Mouse (Mus musculus) heart, embryonic 11.5 days (tissue): ENCODE results near the gene 1110065P20Rik. TPM values are rescaled to one million over a fixed set of nuclear protein-coding genes. Genes with fewer than 3 reads are reported as not detected.

ENCODE experiments used
- ATAC-seq: fragments of 200-750 bp; cut with Nextera tagmentation; replicated peaks from 2 replicates; pipeline ENCODE4 v1.8.0; 2017; ENCODE audit warnings: moderate library complexity; ENCODE audit not compliant: insufficient number of reproducible peaks, low FRiP score, low TSS enrichment
- H3K27ac ChIP-seq: fragments of 300-500 bp; sonication (generic); 2 replicates; pipeline ENCODE4 v1.5.1; 2014; ENCODE audit warnings: mild to moderate bottlenecking, low read depth, low read length
- H3K27me3 ChIP-seq: fragments of 300-500 bp; sonication (generic); 2 replicates; pipeline ENCODE4 v1.6.1; 2014; ENCODE audit warnings: mild to moderate bottlenecking, low read length, mixed read lengths; ENCODE audit not compliant: control insufficient read depth, insufficient read depth
- H3K36me3 ChIP-seq: fragments of 300-500 bp; sonication (generic); 2 replicates; pipeline ENCODE4 v1.6.1; 2014; ENCODE audit warnings: mild to moderate bottlenecking, low read length, moderate library complexity, mixed read lengths; ENCODE audit not compliant: control insufficient read depth, insufficient read depth
- H3K4me1 ChIP-seq: fragments of 300-500 bp; sonication (generic); 2 replicates; pipeline ENCODE4 v1.6.1; 2014; ENCODE audit warnings: low read length; ENCODE audit not compliant: control insufficient read depth, insufficient read depth
- H3K4me2 ChIP-seq: fragments of 300-500 bp; sonication (generic); 2 replicates; pipeline ENCODE4 v1.6.1; 2014; ENCODE audit warnings: mild to moderate bottlenecking, moderate library complexity
- H3K4me3 ChIP-seq: fragments of 300-500 bp; sonication (generic); 2 replicates; pipeline ENCODE4 v1.5.1; 2014; ENCODE audit warnings: low read depth, low read length
- H3K9ac ChIP-seq: fragments of 300-500 bp; sonication (generic); 2 replicates; pipeline ENCODE4 v1.6.1; 2014; ENCODE audit warnings: mild to moderate bottlenecking, low read depth, low read length, moderate library complexity
- H3K9me3 ChIP-seq: fragments of 300-500 bp; sonication (generic); replicated peaks from 2 replicates; pipeline ENCODE4 v1.6.1; 2016; ENCODE audit warnings: low read length; ENCODE audit not compliant: control insufficient read depth
- WGBS: fragments of 180-500 bp; shearing (Covaris S2); extraction: QIAGEN DNeasy Blood & Tissue Kit; methylation state at CpG from one replicate; pipeline ENCODE4 v1.1.7; 2014; ENCODE audit not compliant: insufficient replicate concordance; 5-methylcytosine and 5-hydroxymethylcytosine counted together
- polyA plus RNA-seq: library from polyadenylated mRNA; unstranded; fragments of >200 nt; fragmentation: Nextera tagmentation; extraction: Ambion mirVana; gene quantifications from 2 replicates; pipeline ENCODE4 v1.2.1, GENCODE M21; 2014

1110065P20Rik gene
- 41.4 and 46.3 TPM in 2 replicates for polyA plus RNA-seq

DNA sequence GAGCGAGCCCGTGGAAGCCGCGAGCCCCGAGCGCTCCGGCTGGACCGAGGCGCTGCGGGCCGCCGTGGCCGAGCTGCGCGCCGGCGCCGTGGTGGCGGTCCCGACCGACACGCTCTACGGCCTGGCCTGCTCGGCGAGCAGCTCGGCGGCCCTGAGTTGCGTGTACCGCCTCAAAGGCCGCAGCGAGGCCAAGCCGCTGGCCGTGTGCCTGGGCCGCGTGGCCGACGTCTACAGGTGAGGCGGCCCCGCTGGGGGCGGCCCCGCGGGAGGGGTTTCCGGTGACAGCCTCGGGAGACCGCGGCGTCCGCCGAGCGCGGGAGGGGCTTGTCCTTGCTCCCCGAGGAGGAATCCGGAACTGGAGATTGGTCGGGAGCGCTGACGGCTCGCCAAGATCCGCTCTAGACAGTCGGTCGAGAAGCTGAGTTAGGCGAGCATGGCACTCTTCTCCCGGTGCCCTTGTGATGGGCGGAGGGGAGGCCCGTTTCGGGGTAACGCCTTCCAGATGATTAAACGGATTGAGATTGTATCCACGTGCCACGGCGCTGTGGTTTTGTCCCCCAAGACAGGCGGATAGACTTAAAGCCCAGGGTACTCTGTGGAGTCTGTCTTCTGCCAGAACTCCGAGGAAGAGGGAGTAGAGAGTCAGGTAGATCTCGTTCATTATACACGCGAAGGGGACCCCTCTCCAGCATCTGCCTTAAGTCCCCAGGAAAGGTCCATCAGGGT is at the start of gene 1110065P20Rik:
1110065P20Rik (minus strand) TSS at position 264 of the 726 bp plus-strand sequence.
- Histone ChIP-seq H3K27ac (peak within 1 kb of the TSS; percentile 93), H3K4me2 (peak within 1 kb of the TSS; percentile 76), H3K9me3 (no peaks in the 10 kb centered on the region), H3K27me3 (no peaks in the 10 kb centered on the region), H3K36me3 (peaks cover 4% of the 10 kb centered on the region; the same call in 1 of the 2 replicates), H3K4me3 (peak within 1 kb of the TSS; percentile 92), H3K9ac (peak within 1 kb of the TSS; percentile 88), H3K4me1 (peaks cover 11% of the 10 kb centered on the region)
- peak; percentile 63 for ATAC-seq
- under 1% methylated on average over 73 of the region's 75 CpGs for WGBS

DNA sequence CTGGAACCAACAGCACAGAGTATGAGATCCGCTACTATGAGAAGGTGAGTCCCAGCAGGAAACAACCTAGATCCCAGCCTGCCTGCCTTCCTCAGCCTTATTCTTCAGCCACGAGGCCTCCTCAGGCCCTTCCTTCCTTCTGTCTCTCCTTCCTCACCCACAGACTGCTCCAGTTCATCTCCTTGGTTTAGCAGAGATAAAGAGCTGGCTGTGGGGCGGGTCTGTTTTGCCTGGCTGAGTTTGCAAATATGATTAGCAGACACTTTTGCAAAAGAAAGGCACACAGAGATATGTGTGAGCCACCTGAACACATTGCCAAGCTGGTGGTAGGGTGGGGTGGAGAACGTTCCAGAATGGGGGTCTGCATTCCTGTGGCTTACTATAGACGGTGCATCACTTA is 48.9 kb upstream of the 1110065P20Rik start:
- Histone ChIP-seq H3K9me3 (no peaks in the 10 kb centered on the region), H3K36me3 (no peaks in the 10 kb centered on the region), H3K9ac (no peak overlapping the region), H3K4me2 (no peak overlapping the region; the same call in 1 of the 2 replicates), H3K27me3 (peaks cover 43% of the 10 kb centered on the region), H3K4me3 (no peak overlapping the region), H3K27ac (no peak overlapping the region), H3K4me1 (peaks cover 2% of the 10 kb centered on the region; the same call in 1 of the 2 replicates)
- ATAC-seq = no peak
- WGBS = 42% methylated on average over 5 of the region's 5 CpGs

DNA sequence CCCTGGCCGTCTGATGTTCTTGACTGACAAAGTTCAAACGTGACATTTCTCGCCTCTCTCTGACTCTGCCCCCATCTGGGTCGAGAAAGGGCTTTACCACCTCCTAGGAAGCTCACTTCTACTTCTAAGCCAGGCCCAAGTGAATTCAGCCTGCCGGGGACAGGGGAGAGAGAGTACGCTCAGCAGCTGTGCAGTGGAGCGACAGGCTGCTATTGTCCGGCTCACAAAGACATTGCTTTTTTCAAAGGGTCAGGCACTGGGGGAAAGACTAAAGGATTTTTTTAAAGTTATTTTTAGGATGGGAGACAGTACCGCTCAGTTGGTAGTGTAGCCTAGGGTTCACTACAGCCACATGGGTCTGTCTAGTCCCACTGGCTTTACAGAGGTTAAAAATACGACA is 47.4 kb upstream of the 1110065P20Rik start:
- Histone ChIP-seq H3K9ac (no peak overlapping the region), H3K9me3 (no peaks in the 10 kb centered on the region), H3K4me1 (peaks cover 7% of the 10 kb centered on the region; the same call in 1 of the 2 replicates), H3K27me3 (peaks cover 57% of the 10 kb centered on the region), H3K27ac (no peak overlapping the region), H3K4me2 (no peak overlapping the region), H3K4me3 (no peak overlapping the region), H3K36me3 (no peaks in the 10 kb centered on the region)
- no peak for ATAC-seq
- 58% methylated on average over 10 of the region's 10 CpGs for WGBS

DNA sequence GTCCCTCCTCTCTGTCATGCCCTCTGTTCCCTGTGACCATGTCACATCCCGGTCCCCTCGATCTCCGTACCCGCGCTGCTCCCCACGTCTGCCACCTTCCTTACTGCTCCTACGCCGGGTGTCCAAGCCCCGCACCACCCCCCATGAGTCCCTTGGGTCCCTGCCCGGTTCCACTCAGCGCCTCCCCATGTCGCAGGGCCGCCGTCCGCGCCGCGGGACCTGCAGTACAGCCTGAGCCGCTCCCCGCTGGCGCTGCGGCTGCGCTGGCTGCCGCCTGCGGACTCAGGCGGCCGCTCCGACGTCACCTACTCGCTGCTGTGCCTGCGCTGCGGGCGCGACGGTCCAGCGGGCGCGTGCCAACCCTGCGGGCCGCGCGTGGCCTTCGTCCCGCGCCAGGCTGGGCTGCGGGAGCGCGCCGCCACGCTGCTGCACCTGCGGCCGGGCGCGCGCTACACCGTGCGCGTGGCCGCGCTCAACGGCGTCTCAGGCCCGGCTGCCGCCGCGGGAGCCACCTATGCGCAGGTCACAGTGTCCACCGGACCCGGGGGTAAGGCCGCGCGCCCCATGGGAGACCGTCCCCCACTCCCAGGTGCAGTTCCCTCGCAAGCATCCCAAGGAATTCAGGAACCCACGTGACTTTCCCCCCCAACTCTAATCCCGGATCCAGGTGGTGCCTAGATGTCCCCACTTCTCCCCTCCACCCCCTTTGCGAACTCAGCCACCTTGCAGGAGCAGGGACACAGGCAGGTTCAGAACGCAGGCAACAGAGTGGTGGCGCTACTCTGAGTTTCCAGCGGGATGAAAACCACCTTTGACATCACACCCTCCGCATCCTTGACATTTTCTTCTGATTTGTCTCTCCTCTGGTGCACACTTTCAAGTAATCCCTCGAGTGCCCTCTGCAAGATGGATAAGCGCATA is 43.8 kb upstream of the 1110065P20Rik start:
- H3K9ac ChIP-seq = no peak overlapping the region
- H3K4me1 ChIP-seq = peaks cover 7% of the 10 kb centered on the region; the same call in 1 of the 2 replicates
- H3K4me2 ChIP-seq = peak overlapping the region; percentile 87
- ATAC-seq = no peak
- no peak overlapping the region for H3K27ac ChIP-seq
- H3K4me3 ChIP-seq = peak overlapping the region; percentile 48
- no peaks in the 10 kb centered on the region for H3K36me3 ChIP-seq
- peaks cover 76% of the 10 kb centered on the region for H3K27me3 ChIP-seq
- H3K9me3 ChIP-seq = no peaks in the 10 kb centered on the region
- 2% methylated on average over 83 of the region's 83 CpGs for WGBS

DNA sequence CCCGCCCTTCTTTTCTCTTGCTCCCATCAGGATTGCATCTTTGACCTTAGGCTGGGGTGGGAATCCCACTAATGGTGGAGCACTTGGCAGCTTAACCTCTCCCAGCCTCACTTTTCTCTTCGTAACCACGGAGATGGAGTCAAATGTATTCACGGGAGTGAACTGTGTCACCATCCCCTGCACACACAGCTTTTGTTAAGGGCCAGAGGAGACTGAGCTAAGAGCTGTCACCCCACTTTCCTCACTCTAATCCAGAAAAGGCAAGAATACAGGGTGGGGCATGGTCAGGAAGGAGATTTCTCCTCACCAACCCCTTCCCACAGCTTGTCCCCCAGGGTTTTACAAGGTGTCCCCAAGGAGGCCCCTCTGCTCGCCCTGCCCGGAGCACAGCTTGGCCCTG is 42.8 kb upstream of the 1110065P20Rik start:
- Histone ChIP-seq H3K9ac (no peak overlapping the region), H3K27me3 (peaks cover 70% of the 10 kb centered on the region), H3K4me3 (no peak overlapping the region), H3K4me2 (no peak overlapping the region), H3K36me3 (no peaks in the 10 kb centered on the region), H3K27ac (no peak overlapping the region), H3K9me3 (no peaks in the 10 kb centered on the region), H3K4me1 (peaks cover 7% of the 10 kb centered on the region; the same call in 1 of the 2 replicates)
- 39% methylated on average over 6 of the region's 6 CpGs for WGBS
- ATAC-seq = no peak

DNA sequence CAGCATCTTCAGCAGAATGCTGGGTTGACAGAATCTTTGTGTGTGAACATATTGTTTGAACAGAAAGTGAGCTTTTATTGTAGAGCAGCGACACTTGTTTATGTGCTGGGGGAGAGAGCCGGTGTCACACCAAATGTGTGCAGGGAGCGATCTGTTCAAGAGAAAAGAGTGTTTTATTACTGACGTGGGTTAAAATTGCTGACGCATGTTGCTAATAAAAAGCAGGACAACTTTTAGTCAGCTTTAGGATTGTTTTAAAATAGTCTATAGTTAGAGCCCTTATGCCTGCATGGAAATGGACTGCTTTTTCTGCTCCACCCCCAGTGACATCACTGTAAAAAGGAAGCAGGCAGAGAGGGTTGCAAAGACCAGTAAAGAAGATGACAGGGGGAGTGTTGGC is 39.8 kb upstream of the 1110065P20Rik start:
- no peak overlapping the region for H3K4me3 ChIP-seq
- no peak overlapping the region for H3K9ac ChIP-seq
- WGBS = 74% methylated on average over 5 of the region's 5 CpGs
- peaks cover 74% of the 10 kb centered on the region for H3K27me3 ChIP-seq
- H3K9me3 ChIP-seq = no peaks in the 10 kb centered on the region
- no peak overlapping the region for H3K27ac ChIP-seq
- H3K4me1 ChIP-seq = peaks cover 7% of the 10 kb centered on the region; the same call in 1 of the 2 replicates
- no peak overlapping the region for H3K4me2 ChIP-seq
- no peaks in the 10 kb centered on the region for H3K36me3 ChIP-seq
- ATAC-seq = no peak

DNA sequence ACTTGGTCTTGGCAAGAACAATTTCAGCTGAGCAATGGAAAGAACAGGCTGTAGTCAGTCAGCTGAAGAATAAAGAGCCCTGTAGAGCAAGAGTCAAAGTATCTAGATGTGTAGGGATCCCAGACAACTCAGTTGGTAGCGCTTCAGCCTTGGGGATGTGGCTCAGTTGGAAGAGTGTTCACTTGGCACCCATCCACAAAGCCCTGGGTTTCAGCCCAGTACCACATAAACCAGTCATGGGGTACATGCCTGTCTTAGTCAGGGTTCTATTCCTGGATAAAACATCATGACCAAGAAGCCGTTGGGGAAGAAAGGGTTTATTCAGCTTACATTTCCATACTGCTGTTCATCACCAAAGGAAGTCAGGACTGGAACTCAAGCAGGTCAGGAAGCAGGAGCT is 38.9 kb upstream of the 1110065P20Rik start:
- H3K27ac ChIP-seq = no peak overlapping the region
- no peaks in the 10 kb centered on the region for H3K9me3 ChIP-seq
- WGBS = 93% methylated on average over 2 of the region's 2 CpGs
- H3K4me1 ChIP-seq = peaks cover 5% of the 10 kb centered on the region; the same call in 1 of the 2 replicates
- H3K27me3 ChIP-seq = peaks cover 72% of the 10 kb centered on the region
- H3K9ac ChIP-seq = no peak overlapping the region
- no peak for ATAC-seq
- no peaks in the 10 kb centered on the region for H3K36me3 ChIP-seq
- no peak overlapping the region for H3K4me2 ChIP-seq
- no peak overlapping the region for H3K4me3 ChIP-seq

DNA sequence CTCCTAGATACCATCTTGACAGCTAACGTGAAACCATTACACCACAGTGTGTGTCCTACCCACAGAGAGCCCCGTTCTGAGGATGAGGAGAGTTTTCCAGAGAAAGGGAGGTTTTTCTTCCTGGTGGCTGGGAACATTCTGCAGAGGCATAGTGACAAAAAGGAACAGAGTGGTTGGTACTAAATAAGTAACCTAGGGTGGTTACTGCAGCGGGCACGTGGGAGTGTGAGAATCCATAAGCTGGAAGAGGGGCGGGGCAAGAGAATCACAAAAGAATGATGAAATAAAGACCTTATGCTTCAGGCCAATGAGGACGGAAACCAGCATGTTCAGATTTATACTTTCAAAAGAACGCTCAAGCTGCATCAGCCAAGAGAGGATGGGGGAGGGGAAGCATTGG is 37.7 kb upstream of the 1110065P20Rik start:
- Histone ChIP-seq H3K4me2 (no peak overlapping the region), H3K9ac (no peak overlapping the region), H3K36me3 (no peaks in the 10 kb centered on the region), H3K4me1 (no peaks in the 10 kb centered on the region), H3K9me3 (no peaks in the 10 kb centered on the region), H3K27ac (no peak overlapping the region), H3K4me3 (no peak overlapping the region), H3K27me3 (peaks cover 68% of the 10 kb centered on the region)
- 65% methylated on average over 7 of the region's 7 CpGs for WGBS
- no peak for ATAC-seq
